Mouse (Mus musculus): ENCODE results near the gene Degs2.

DNA sequence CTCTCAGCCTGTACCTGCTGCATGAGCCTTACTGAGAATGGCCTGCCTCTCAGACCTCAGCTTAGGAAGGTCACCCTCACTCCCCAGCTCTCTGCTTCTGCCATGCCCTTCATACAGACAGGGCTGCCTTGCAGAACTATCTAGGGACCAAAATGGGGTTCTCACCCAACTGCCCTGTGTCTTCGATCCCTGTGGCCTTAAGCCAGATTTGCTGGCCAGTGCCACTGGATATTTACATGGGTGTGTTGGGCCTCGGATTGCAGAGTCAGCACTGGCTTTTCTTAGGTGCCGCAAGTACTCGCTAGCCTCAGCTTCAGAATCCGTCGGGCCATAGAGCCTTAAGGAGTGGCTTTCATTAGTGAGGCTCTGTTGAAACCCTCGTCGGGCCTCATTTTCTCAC is 21.3 kb downstream of the Degs2 start:
- TF ChIP-seq EP300 (IDR thresholded peaks at IDR 0.05; ENCODE audit: insufficient read depth, low read depth, low read length) (no peak), CTCF (IDR thresholded peaks at IDR 0.05) (no peak)
